Comparison of ENCODE assay signal across 8 mouse cellular contexts in genomic region chr2:164961506-164962182, GRCm38 (mm10). TPM values are rescaled to one million over a fixed set of nuclear protein-coding genes. Genes with fewer than 3 reads are reported as not detected.
DNase-seq lines count a peak whose midpoint lies in the region; ATAC-seq and TF ChIP-seq lines count a peak whose summit lies in the region.

No protein-coding gene starts in this region.

- H3K79me2 ChIP-seq in liver, adult 2 months (ENCODE audit: control insufficient read depth, insufficient read depth, low read length) = no peaks in the 10 kb centered on the region
- H3K79me2 ChIP-seq in myocyte (ENCODE audit: control insufficient read depth, insufficient read depth) = no peaks in the 10 kb centered on the region

- H3K27me3 ChIP-seq in heart, embryonic 10.5 days (ENCODE audit: insufficient read depth, poor library complexity, severe bottlenecking) = peaks cover 51% of the 10 kb centered on the region
- peaks cover 5% of the 10 kb centered on the region; the same call in 1 of the 2 replicates for H3K27me3 ChIP-seq in kidney, embryonic 14.5 days (ENCODE audit: control insufficient read depth, insufficient read depth, low read length)
- H3K27me3 ChIP-seq in liver, adult 2 months (ENCODE audit: control insufficient read depth, insufficient read depth, low read length) = no peaks in the 10 kb centered on the region
- peaks cover 10% of the 10 kb centered on the region for H3K27me3 ChIP-seq in myocyte (ENCODE audit: control insufficient read depth, insufficient read depth, insufficient read length)
- H3K27me3 ChIP-seq in stomach, embryonic 14.5 days (ENCODE audit: control insufficient read depth, insufficient read depth, low read length) = peaks cover 2% of the 10 kb centered on the region

- peak; percentile 86 to 87 for DNase-seq in B cell, adult 2 months
- DNase-seq in adipocyte (ENCODE audit: low spot score) = peak; percentile 54
- DNase-seq in cerebellum, postnatal 4 days (ENCODE audit: low spot score in 2 of 2) = peak; percentile 56 to 77
- no peak for DNase-seq in heart, embryonic 10.5 days (ENCODE audit: low spot score)
- peak; percentile 74 for DNase-seq in liver, adult 2 months (ENCODE audit: extremely low read depth, low read depth, low spot score)

- WGBS in heart, embryonic 10.5 days = 8% methylated on average over 17 of the region's 17 CpGs
- WGBS in kidney, embryonic 14.5 days = 11% methylated on average over 17 of the region's 17 CpGs
- WGBS in liver, adult 2 months = 11% methylated on average over 17 of the region's 17 CpGs
- WGBS in stomach, embryonic 14.5 days = 10% methylated on average over 17 of the region's 17 CpGs

- H3K9ac ChIP-seq in kidney, embryonic 14.5 days (ENCODE audit: low read depth, low read length) = peak overlapping the region; percentile 54
- no peak overlapping the region for H3K9ac ChIP-seq in liver, adult 2 months (ENCODE audit: low read depth, low read length)
- H3K9ac ChIP-seq in stomach, embryonic 14.5 days (replicated peaks; ENCODE audit: low read depth, low read length) = no peak overlapping the region

- H3ac ChIP-seq in myocyte (ENCODE audit: control insufficient read depth, insufficient read length) = no peak overlapping the region

- H3K9me3 ChIP-seq in heart, embryonic 10.5 days = no peaks in the 10 kb centered on the region
- no peaks in the 10 kb centered on the region for H3K9me3 ChIP-seq in kidney, embryonic 14.5 days (ENCODE audit: control insufficient read depth, low read length)
- no peaks in the 10 kb centered on the region for H3K9me3 ChIP-seq in stomach, embryonic 14.5 days (ENCODE audit: control insufficient read depth, low read depth, low read length)

- peak overlapping the region; percentile 89; the same call in 1 of the 2 replicates for H3K27ac ChIP-seq in heart, embryonic 10.5 days
- no peak overlapping the region for H3K27ac ChIP-seq in kidney, embryonic 14.5 days (ENCODE audit: low read depth, low read length)
- H3K27ac ChIP-seq in liver, adult 2 months (replicated peaks; ENCODE audit: insufficient read depth, low read depth, low read length) = no peak overlapping the region
- H3K27ac ChIP-seq in stomach, embryonic 14.5 days (ENCODE audit: low read length) = no peak overlapping the region

- peak overlapping the region; percentile 70 for H3K4me2 ChIP-seq in kidney, embryonic 14.5 days (replicated peaks; ENCODE audit: low read depth, low read length)
- H3K4me2 ChIP-seq in myocyte (ENCODE audit: low read depth) = peak overlapping the region; percentile 34
- H3K4me2 ChIP-seq in stomach, embryonic 14.5 days (replicated peaks; ENCODE audit: low read depth, low read length) = peak overlapping the region; percentile 44; the same call in 1 of the 2 replicates

- peak; percentile 88 for TF ChIP-seq CTCF in liver, adult 2 months (IDR thresholded peaks at IDR 0.05; ENCODE audit: low read depth, low read length)

- H3K4me1 ChIP-seq in heart, embryonic 10.5 days = peaks cover 19% of the 10 kb centered on the region
- no peaks in the 10 kb centered on the region for H3K4me1 ChIP-seq in kidney, embryonic 14.5 days (ENCODE audit: control insufficient read depth, insufficient read depth, low read length)
- H3K4me1 ChIP-seq in liver, adult 2 months (ENCODE audit: control insufficient read depth, insufficient read depth, low read length) = no peaks in the 10 kb centered on the region
- H3K4me1 ChIP-seq in stomach, embryonic 14.5 days (ENCODE audit: control insufficient read depth, insufficient read depth, low read length) = peaks cover 8% of the 10 kb centered on the region; the same call in 1 of the 2 replicates

- TF ChIP-seq POLR2A in liver, adult 2 months (IDR thresholded peaks at IDR 0.05; ENCODE audit: extremely low read depth, insufficient read depth, low read length) = no peak
- TF ChIP-seq POLR2A in myocyte (IDR thresholded peaks at IDR 0.05; ENCODE audit: insufficient read length, low read depth) = no peak

- no peaks in the 10 kb centered on the region for H3K36me3 ChIP-seq in heart, embryonic 10.5 days
- H3K36me3 ChIP-seq in kidney, embryonic 14.5 days (ENCODE audit: control insufficient read depth, insufficient read depth, low read length) = no peaks in the 10 kb centered on the region
- no peaks in the 10 kb centered on the region for H3K36me3 ChIP-seq in liver, adult 2 months (ENCODE audit: control insufficient read depth, insufficient read depth, low read length)
- no peaks in the 10 kb centered on the region for H3K36me3 ChIP-seq in myocyte (ENCODE audit: control insufficient read depth, insufficient read depth)
- no peaks in the 10 kb centered on the region for H3K36me3 ChIP-seq in stomach, embryonic 14.5 days (ENCODE audit: control insufficient read depth, insufficient read depth, low read length)

- peak overlapping the region; percentile 82 for H3K4me3 ChIP-seq in heart, embryonic 10.5 days
- H3K4me3 ChIP-seq in kidney, embryonic 14.5 days (ENCODE audit: low read length) = peak overlapping the region; percentile 65
- no peak overlapping the region for H3K4me3 ChIP-seq in liver, adult 2 months (ENCODE audit: insufficient read depth, low read depth, low read length)
- peak overlapping the region; percentile 4 for H3K4me3 ChIP-seq in myocyte
- H3K4me3 ChIP-seq in stomach, embryonic 14.5 days (ENCODE audit: low read depth, low read length) = no peak overlapping the region

- peak; percentile 23 for ATAC-seq in kidney, embryonic 14.5 days (ENCODE audit: low FRiP score, low TSS enrichment)
- no peak; the same call in 1 of the 2 replicates for ATAC-seq in stomach, embryonic 14.5 days (ENCODE audit: insufficient number of reproducible peaks, insufficient read depth, low FRiP score, low read depth)

TF ChIP-seq in myocyte, 11 proteins besides CTCF, POLR2A, EP300 and RAD21:
- no peak for TF ChIP-seq MAX (IDR thresholded peaks at IDR 0.05; ENCODE audit: low read depth)
- TF ChIP-seq E2F4 (IDR thresholded peaks at IDR 0.05; ENCODE audit: insufficient read depth) = no peak
- TF ChIP-seq TCF12 (IDR thresholded peaks at IDR 0.05; ENCODE audit: insufficient read depth, poor library complexity, severe bottlenecking) = no peak
- no peak for TF ChIP-seq POLR2AphosphoS2 (IDR thresholded peaks at IDR 0.05; ENCODE audit: insufficient read length, low read depth)
- TF ChIP-seq MYOD1 (IDR thresholded peaks at IDR 0.05; ENCODE audit: control insufficient read depth in 1 of 3, insufficient read length in 2 of 3, low read depth in 2 of 3) = no peak
- no peak for TF ChIP-seq MYOG (IDR thresholded peaks at IDR 0.05; ENCODE audit: control insufficient read depth in 1 of 3, insufficient read depth in 1 of 3, insufficient read length in 2 of 3, low read depth in 2 of 3)
- TF ChIP-seq CEBPB (IDR thresholded peaks at IDR 0.05; ENCODE audit: insufficient read depth, poor library complexity, severe bottlenecking) = no peak
- TF ChIP-seq TCF3 (IDR thresholded peaks at IDR 0.05; ENCODE audit: insufficient read length, low read depth) = no peak
- no peak for TF ChIP-seq USF1 (IDR thresholded peaks at IDR 0.05; ENCODE audit: low read depth)
- no peak for TF ChIP-seq REST (IDR thresholded peaks at IDR 0.05; ENCODE audit: insufficient read depth, insufficient read length)
- TF ChIP-seq SRF (IDR thresholded peaks at IDR 0.05; ENCODE audit: control insufficient read depth, insufficient read length, low read depth) = no peak
TF ChIP-seq in myocyte: peak in this region for 0.

RNA-seq across cellular contexts. Expression of gene Slc12a5, which starts 1.0 kb away (rescaled TPM):
- polyA plus RNA-seq in heart, embryonic 10.5 days (2016; fragmentation: Nextera tagmentation; extraction: Ambion mirVana) = 0.74 and 0.92 TPM in 2 replicates
- polyA plus RNA-seq in kidney, embryonic 14.5 days (2014; fragmentation: Nextera tagmentation; extraction: Ambion mirVana) = 1.5 and 1.6 TPM in 2 replicates
- total RNA-seq in liver, adult 2 months (2014; rRNA removed) = 0.46 and 0.54 TPM in 2 replicates
- polyA plus RNA-seq in liver, adult 2 months (2012; rRNA removed) = 0.85 and 1.1 TPM in 2 replicates
- 0.52 TPM for polyA plus RNA-seq in myocyte (2012; fragmentation: generic; extraction: Trizol)
- polyA plus RNA-seq in stomach, embryonic 14.5 days (2014; fragmentation: Nextera tagmentation; extraction: Ambion mirVana) = 1.4 and 2.1 TPM in 2 replicates

RNA-seq across cellular contexts. Expression of gene Mmp9, which starts 21.1 kb away (rescaled TPM):
- 0.53 and 1.1 TPM in 2 replicates for polyA plus RNA-seq in heart, embryonic 10.5 days (2016; fragmentation: Nextera tagmentation; extraction: Ambion mirVana)
- 0.76 and 1.4 TPM in 2 replicates for polyA plus RNA-seq in kidney, embryonic 14.5 days (2014; fragmentation: Nextera tagmentation; extraction: Ambion mirVana)
- total RNA-seq in liver, adult 2 months (2014; rRNA removed) = 0.20 and 0.65 TPM in 2 replicates
- polyA plus RNA-seq in liver, adult 2 months (2012; rRNA removed) = 0.55 and 0.70 TPM in 2 replicates
- polyA plus RNA-seq in myocyte (2012; fragmentation: generic; extraction: Trizol) = 1.7 TPM
- polyA plus RNA-seq in stomach, embryonic 14.5 days (2014; fragmentation: Nextera tagmentation; extraction: Ambion mirVana) = 1.2 and 1.8 TPM in 2 replicates

RNA-seq across cellular contexts. Expression of gene Zfp335, which starts 50.1 kb away (rescaled TPM):
- 12.6 and 13.5 TPM in 2 replicates for polyA plus RNA-seq in heart, embryonic 10.5 days (2016; fragmentation: Nextera tagmentation; extraction: Ambion mirVana)
- polyA plus RNA-seq in kidney, embryonic 14.5 days (2014; fragmentation: Nextera tagmentation; extraction: Ambion mirVana) = 10.7 and 13.8 TPM in 2 replicates
- total RNA-seq in liver, adult 2 months (2014; rRNA removed) = 2.4 and 4.0 TPM in 2 replicates
- 13.5 and 18.9 TPM in 2 replicates for polyA plus RNA-seq in liver, adult 2 months (2012; rRNA removed)
- 11.1 TPM for polyA plus RNA-seq in myocyte (2012; fragmentation: generic; extraction: Trizol)
- polyA plus RNA-seq in stomach, embryonic 14.5 days (2014; fragmentation: Nextera tagmentation; extraction: Ambion mirVana) = 11.8 and 12.7 TPM in 2 replicates

Comparison
In these comparisons a context has a peak if more than half of its experiments do, and no peak if none do; other contexts are left out.
1. H3K4me3 ChIP-seq: peak in heart, embryonic 10.5 days (single experiment), kidney, embryonic 14.5 days (single experiment) and myocyte (single experiment); none in liver, adult 2 months (single experiment) and stomach, embryonic 14.5 days (single experiment).
2. Peak in every context shown above with its lines, with median percentiles within 50 percentile points of each other: H3K4me2 ChIP-seq.